Mouse (Mus musculus) frontal cortex, postnatal 36 days (tissue): ENCODE results near the gene Slc12a3.

Experiments used
- DNase-seq, 2 experiments: peaks; one replicate each; pipeline ENCODE4 v3.0.0; 2022; ENCODE audit warnings: low spot score in 2 of 2

Slc12a3 gene

GRCm38 (mm10) chr8:94375551-94375991 is 46.6 kb downstream of the Slc12a3 start:
- no peak for DNase-seq

DNA sequence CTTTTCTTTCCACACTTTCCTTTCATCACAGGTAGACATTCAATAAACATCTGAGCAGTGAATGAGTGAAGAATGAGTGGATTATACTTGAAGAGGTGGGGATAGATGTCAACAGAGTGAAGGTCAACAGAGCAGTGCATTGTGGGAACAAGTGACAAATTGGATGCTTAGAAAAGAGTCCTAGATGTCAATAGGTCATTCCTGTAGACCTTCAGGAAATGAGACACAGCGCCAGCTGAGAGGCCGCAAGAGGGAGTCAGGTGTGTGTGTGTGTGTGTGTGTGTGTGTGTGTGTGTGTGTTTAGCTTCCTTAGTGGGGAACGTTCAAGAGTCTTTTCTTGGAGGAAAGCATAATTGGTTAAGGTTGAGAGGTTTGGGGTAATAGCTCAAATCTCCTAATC is 47.2 kb downstream of the Slc12a3 start:
- no peak for DNase-seq

DNA sequence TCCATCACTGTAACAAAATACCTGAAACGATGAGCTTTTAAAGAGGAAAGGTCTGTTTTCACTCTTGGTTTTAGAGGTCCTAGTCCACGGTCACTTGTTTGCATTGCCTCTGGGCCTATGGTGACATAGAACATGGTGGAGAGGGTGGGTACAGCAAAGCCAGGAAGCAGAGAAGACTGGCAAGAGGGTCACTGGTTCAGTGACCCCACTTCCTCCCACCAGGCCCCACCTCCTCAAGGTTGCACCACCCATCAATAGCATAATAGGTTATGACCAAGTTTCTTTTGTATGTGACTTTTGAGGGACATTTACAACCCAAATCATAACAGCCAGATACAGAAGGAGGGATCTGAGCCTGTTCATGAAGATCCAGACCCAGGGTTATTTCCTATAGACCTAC is 47.6 kb downstream of the Slc12a3 start:
- DNase-seq = no peak

DNA sequence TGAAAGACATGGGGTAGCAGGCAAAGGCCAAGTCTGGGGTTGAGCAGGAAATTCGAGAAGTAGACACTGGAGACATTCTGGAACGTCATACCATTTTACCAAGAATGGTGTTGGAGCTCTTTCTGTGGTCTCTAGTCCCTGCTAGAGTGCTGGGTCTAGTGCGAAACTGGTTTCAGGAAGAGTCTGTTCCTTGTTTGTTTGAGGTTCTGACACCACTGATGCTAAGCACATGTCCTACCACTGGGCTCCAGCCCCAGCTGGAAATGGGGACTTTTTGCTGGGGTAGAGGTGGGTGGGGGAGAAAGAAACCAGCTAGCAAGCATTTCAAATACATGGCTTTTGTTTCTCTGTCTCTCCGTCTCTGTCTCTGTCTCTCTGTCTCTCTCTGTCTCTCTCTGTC is 48.0 kb downstream of the Slc12a3 start:
- DNase-seq = no peak

DNA sequence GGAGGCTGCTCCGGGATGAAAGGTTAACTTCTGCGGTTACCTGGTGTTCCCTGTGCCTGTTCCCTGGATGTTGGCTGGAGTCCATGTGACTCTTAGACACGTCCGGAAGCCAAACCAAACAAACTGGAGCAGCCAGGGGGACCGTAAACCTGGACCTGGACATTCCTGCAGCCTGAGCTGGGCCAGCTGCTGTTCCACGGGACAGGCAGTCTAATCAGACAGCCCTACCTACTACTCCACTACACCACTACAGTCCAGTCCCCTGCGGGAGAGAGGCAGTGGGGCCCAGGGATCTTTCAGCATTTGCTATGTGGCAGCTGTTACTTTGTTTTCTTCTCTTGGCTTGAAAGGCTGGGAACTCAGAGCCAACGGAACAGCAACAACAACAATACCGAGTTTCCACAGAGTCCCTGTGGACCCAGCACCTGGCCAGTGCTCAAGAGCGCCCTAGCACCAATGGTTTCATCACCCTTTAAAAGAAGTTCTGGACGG is 48.8 kb downstream of the Slc12a3 start:
- DNase-seq = no peak

- no peak for DNase-seq
Observed at GRCm38 (mm10) chr8:94378763-94379415, 49.9 kb downstream of the Slc12a3 start.

DNA sequence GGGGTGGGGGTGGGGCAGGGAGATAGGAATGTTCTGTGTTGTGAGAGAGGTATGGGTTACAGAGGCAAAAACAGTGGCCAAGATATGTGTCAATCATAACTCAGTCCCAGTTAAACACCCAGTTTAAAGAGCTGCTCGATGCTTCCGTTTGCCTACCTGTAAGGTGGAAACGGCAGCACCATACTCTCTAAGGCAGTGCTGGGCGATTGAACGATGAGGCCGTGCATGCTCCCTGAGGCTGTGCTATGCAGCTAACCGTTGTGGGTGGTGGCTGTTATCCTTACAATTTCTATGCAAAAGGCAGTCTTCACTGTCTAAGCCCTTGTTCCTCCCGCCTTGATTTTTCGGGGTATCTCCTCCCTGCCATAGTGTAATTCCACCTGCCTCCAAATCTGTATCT is 50.7 kb downstream of the Slc12a3 start:
- DNase-seq = no peak

DNA sequence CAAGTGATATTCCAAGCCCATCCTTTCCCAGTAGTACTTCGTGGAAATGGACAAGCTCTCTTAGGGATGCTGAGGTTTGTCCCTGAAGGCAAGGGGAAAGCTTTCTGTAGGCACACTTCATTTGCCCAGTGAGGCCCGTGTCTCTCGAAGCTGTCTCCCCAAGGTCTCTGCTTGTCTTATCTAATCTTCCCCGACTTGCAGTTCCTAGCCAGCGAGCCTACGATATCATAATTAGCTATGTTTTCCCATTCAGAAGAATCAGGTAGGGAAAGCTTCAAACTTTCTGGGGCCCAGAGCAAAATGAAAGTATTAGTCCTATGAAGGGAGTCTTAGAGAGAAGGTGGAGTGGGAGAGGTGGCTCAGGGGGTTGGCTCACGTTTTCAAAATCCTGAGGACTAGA is 55.2 kb downstream of the Slc12a3 start:
- DNase-seq = no peak

GRCm38 (mm10) chr8:94385506-94386213 is 56.7 kb downstream of the Slc12a3 start:
- DNase-seq = no peak

DNA sequence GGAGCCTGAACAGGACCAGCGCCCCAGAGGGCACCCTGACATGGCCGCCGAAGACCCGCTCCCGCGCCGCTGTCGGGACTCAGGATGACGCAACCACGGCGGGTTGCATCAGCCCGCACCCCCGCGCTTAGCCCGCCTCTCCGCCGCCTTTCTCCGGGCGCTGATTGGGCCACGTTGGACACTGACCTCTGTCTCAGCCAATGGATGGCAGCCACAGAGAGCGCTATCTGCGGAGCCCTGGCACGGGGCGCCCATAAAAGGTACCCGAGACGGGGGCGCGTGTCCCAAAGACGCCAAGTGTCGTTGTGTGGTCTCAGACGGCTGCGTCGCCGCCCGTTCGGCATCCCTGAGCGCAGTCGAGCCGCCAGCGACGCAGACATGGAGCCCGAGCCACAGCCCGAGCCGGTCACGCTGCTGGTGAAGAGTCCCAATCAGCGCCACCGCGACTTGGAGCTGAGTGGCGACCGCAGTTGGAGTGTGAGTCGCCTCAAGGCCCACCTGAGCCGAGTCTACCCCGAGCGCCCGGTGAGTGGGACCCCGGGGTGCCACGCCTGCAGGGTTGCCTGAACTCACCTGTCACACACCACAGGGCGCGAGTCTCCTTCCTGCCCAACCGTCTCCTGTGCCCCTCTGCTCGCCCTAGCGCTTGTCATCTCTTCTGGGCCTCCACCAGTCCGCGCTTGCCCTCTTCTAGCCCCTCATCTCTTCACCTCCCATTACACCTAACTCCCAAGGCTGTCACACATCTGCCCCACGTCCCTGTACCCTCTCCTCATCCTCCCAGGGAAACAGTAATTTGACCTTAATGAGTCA is 57.4 kb downstream of the Slc12a3 start, which contains the start of gene Herpud1:
TSS of gene Herpud1 (plus strand) at position 225 of the 813 bp plus-strand sequence.
- peak; percentile 99 for DNase-seq

DNA sequence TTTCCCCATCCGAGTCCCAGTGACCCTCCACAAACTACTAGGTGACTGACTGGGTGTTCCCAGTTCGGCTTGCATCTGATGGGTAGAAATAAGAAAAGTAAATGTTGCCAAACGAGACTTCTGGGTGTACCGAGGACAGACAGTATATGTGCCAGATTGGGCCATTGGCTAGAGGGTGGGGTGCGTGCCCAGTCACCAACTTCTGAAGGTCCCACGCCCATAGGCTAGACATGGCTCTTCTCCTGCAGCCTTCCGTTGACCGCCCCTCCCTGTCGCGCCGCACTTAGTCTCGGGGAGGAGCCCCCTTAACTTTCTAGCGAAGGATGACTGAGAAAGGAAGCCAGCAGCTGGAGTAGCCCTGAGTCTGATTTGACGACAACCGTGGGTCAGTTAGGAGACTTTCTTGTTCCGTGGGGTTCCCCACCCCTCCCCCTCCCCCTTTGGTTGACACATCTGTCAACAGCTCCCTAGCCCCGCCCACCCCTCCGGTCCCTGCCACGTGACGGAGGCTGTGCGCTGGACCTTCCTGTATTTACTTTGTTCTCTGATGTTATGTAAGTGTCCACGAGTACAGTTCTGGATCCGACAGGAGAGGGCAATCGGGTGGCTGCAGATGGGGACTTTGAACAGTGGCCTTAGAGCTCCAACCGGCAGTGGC is 58.2 kb downstream of the Slc12a3 start:
- peak; percentile 75 to 76 for DNase-seq

DNA sequence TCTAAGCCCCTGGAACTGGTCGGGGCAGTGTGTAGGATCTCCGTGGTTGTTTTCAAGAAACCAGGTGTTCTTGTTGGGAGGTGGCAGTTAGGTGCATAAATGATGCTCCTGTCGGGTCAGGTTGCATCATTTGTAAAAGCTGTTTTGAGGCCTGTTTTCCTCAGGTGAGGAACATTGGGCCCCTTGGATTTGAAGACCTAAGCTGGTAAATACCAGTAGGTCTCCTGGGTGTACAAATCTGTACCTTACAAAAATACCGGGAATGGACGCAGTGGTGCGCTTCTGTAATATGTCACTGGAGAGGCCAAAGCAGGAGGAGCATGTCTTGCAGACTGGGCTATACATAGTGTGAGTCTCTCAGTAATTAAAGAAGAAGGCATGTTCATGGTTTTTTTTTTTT is 58.8 kb downstream of the Slc12a3 start:
- no peak for DNase-seq

GRCm38 (mm10) chr8:94389531-94389930 is 60.5 kb downstream of the Slc12a3 start:
- DNase-seq = no peak

- no peak for DNase-seq
Observed at GRCm38 (mm10) chr8:94390429-94390828, 61.4 kb downstream of the Slc12a3 start.

DNA sequence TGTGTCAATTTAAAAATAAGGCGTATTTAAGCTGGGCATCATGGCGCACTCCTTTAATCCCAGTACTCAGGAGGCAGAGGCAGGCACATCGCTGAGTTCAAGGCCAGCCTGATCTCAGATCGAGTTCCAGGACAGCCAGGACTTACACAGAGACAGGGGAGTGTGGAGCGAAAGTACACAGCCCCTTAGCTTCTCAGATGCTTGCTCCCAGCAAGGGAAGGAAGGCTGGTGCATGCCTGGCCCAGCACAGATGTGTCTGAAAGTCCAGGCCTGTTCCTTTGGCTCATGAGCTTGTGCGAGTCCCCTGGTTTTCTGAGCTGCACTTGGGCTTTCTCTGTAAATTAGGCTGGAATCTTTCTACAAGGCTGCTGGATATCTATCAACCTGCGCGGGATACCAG is 61.9 kb downstream of the Slc12a3 start:
- DNase-seq = no peak

DNA sequence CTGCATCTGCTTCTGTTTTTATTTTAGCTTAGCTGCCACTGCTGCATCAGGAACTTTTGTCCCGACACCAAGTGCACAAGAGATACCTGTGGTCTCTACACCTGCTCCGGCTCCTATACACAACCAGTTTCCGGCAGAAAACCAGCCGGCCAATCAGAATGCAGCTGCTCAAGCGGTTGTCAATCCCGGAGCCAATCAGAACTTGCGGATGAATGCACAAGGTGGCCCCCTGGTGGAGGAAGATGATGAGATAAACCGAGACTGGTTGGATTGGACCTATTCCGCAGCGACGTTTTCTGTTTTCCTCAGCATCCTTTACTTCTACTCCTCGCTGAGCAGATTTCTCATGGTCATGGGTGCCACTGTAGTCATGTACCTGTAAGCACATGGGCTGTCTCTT is 63.1 kb downstream of the Slc12a3 start:
- DNase-seq = peak; percentile 28 to 45

GRCm38 (mm10) chr8:94392648-94393047 is 63.6 kb downstream of the Slc12a3 start:
- DNase-seq = no peak

DNA sequence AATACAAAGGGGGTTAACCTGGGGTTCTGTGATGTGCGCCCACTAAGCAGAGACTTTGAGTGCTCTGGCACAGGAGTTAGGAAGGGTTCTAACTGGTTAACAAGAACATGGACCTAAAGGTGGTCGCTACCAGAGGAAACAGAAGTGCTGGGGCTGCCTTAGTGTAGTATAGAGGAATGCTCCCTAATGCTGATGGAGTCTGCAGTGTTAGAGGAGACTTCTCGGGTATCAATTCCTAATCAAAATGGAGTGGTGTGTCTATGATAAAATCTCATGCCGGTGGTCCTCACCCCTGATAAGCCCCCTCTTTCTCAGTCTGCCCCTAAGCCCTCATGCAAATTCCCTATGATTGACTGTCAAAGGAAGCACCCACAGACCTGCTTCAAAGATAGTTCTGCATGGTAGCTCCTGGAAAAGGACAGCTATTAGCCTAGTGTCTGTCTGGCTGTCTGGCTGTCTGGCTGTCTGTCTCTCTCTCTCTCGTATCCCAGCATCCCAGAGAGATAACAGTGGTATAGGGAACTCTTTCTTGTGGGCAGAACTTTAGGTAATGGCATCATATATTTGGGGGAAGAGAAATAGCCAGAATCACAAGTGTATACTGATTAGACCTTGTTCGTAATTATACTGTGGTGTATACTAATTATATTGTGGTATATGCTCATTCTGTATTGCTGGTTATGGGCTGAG is 67.0 kb downstream of the Slc12a3 start:
- no peak for DNase-seq

DNA sequence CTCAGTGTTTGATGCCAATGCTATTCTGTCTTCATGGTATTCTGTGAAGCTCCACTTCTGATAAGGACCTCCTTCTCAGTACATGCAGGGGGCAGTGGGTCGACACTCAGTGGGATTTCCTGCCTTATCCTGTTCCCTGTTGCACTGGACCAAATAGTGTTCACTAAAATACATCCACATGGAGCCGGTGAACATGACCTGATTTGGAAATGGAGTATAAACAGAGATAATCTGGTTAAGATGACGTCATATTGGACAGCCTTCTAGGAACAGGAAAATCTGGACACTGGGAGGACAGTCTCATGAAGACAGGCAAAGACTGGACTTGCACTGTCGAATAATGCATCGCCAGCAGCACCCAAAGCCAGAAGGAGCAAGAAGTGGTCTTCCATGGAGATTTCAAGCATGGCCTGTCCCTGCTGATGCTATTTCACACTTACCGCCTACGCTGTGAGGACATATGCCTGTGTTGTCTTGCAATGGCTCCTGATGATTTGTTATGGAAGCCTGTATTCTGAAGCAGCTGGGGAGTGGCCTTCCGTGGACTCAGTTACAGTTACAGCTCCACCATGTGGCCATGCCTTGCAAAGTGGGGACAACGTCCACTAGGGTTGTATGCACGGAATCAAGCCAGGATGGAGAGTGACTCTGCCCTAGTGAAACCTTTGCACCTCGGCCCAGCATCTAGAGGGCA is 68.1 kb downstream of the Slc12a3 start:
- peak; percentile 38 to 53 for DNase-seq

DNA sequence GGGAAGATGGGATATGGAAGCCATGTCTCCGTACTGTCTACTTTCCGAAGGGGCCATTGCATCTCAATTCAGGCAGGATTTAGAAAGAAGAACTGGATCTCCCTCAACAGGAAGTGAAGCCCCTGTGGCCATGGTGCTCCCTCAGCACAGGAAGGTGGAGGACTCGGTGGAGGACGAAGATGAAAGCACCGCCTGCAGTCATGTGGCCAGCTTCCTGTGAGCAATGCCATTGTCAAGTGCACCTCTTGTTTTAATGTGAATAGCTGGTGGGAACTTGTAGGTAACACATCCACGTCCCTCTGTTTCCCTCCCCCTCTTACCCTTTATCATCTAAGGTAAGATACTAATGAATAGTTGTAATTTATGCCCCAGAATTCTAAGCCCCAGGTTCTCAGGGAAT is 69.6 kb downstream of the Slc12a3 start:
- DNase-seq = no peak
